Mouse (Mus musculus) brain, embryonic 14.5 days (tissue): ENCODE results near the gene Faxc. TPM values are rescaled to one million over a fixed set of nuclear protein-coding genes. Genes with fewer than 3 reads are reported as not detected.

Experiments
- DNase-seq: peaks from one replicate; pipeline ENCODE4 v3.0.0-alpha.2; 2011; ENCODE audit warnings: low read depth
- CTCF ChIP-seq: fragments of 200-500 bp; IDR thresholded peaks from 2 replicates; pipeline ENCODE4 v1.5.1; 2012; ENCODE audit warnings: inconsistent platforms, mild to moderate bottlenecking, moderate library complexity, borderline replicate concordance; ENCODE audit not compliant: insufficient read depth, insufficient read length; ENCODE audit errors: extremely low read depth
- POLR2A ChIP-seq: fragments of 200-500 bp; IDR thresholded peaks from 2 replicates; pipeline ENCODE4 v1.6.1; 2012; ENCODE audit warnings: mild to moderate bottlenecking, inconsistent platforms, borderline replicate concordance; ENCODE audit not compliant: poor library complexity, insufficient read depth, insufficient read length, severe bottlenecking; ENCODE audit errors: extremely low read depth
- polyA plus RNA-seq: library from polyadenylated mRNA; depleted of rRNA; stranded (reverse); fragments of >200 nt; gene quantifications from 2 replicates; pipeline ENCODE4 v1.2.3, GENCODE M21; 2012; rRNA removed

Faxc gene
- polyA plus RNA-seq, 1 experiment = 54.3 TPM

DNA sequence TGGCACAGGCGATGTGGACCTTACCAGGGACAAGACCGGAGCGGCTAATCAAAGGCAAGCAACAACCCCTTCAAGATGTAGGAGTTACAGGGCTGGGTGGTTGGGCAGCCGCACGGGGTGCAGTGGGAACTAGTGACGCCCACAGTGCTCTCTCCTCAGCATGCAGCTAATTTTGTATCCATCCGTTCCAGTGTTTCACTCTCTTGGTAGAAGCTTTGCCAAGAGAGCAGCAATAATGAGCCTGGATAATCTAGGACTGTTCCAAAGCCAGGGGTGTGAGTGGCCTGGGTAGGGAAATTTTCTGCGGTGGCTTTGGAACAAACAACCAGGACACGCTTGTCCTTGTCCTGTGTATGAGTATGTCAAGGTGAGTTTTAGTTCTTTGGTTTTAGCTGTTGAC is 51.3 kb downstream of the Faxc start:
- no peak for DNase-seq
- TF ChIP-seq POLR2A (no peak), CTCF (no peak)

DNA sequence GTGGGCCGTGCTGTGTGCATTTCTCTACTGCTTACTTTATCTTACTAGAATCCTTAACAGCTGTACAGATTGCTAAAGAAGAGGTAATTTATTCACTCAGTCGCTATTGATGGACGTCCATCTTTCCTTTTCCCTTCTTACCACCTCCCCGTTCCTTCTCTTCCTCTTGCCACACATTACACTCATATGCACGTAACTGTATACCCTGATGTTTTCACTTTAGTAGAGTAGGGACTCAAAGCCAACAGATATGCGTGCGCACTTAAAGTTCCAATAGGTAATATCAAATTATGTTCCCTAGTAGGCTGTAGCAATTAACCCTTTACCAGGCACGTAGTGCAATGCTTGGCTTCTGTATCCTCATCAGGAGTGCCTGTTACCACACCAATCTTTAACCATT is 55.7 kb downstream of the Faxc start:
- DNase-seq = no peak
- TF ChIP-seq POLR2A (no peak), CTCF (no peak)

DNA sequence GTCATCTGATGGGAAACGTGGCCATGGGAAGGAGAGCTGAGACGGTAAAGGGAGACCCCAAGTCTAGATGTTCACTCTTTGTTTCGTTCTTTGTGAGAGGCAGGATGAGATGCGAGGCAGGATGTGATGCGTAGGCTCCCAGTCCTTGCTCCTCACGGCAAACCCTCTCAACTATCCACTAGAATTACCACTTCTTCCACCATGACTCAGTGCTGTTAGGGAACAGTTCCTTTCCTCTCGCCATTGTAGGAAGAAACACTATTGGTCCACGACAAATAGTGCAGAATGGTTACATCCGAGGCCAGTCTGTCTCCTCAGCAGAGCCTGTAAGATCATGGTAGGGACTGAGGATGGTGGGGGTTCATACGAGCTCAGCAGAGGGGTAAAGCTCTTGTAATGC is 56.3 kb downstream of the Faxc start:
- TF ChIP-seq CTCF (no peak), POLR2A (no peak)
- DNase-seq = no peak

DNA sequence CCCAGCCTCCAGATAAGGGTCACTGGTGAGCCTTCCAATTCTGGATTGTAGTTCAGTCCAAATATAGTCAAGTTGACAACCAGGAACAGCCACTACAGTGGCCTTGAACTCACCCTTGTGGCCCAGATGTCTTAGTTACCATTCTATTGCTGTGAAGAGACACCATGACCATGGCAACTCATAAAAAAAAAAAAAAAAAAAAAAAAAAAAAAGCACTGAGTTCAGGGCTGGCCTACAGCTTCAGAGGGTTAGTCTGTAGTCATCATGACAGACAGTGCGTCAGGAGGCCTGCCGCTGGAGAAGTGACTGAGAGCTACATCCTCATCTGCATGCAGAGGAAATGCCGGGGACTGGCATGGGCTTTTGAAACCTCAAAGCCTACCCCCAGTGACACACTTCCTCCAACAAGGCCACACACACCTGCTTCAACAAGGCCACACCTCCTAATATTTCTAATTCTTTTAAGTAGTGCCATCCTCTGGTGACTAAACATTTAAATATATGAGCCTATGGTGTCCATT is 58.5 kb downstream of the Faxc start:
- DNase-seq = no peak
- TF ChIP-seq POLR2A = no peak
- no peak for TF ChIP-seq CTCF

DNA sequence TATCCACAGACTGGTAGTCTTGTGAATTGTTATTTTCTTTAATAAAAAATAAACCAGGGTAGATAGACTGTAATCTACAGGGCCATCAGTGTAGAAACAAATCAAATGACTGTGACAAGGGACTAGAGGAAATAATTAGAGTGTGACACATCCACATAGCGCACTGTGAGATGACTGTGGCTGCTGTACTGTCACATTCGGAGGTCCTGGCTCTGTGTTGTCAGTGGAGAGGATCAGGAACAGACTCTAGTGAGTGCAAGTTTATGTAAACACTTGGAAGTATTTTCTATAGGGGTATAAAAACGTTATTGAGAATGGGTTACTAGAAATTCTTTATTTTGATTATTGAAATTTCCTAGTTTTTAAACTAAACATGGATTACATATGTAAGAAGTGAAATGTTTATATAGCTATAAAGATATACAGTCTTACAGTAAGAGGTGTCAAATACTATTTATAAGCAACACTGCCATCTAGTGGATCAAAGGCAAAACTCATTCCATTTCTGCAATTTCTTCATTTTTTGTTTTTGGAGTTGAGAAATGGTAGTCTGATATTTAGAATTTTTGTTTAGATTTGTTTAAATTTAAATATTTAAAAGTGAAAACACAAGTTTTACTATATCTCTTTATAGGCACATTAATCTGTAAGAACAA is 59.6 kb downstream of the Faxc start:
- DNase-seq = peak; percentile 63
- TF ChIP-seq CTCF = no peak

DNA sequence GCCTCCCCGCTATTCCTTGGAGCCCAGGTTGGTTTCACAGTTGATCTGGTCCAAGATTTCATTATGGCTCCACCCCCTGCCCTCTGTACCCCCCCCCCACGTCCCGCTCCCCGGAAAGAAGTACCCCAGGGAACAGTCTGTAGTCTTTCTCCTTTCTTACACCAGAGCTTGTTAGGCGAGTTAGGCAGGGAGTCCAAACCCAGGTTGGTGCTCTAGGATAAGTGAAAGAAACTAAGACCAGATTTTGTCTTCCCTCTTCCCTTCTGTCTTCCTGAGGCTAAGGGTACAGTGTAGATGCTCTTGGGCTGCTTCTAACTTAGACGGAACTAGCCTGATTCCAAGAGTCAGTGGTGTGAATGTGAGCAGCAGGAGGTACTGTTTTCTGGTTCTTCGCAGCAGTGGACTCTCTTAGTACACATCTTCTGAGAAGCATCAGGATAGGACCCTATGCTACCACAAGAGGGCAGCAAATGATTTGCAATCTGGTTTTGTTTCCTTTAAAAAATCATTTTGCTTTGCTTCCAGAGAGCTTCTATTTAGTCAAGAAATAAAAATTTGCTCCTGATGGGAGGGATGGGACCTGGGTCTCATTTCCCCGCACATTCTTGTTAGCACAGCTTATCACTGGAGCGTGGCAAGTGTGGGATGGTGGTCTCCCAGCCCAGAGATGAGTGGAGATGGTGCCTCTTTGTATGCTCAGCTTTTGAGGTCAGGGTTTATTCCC is 86.7 kb downstream of the Faxc start:
- DNase-seq = peak; percentile 93
- TF ChIP-seq CTCF = peak; percentile 57; the same call in 1 of the 2 replicates
- no peak for TF ChIP-seq POLR2A

DNA sequence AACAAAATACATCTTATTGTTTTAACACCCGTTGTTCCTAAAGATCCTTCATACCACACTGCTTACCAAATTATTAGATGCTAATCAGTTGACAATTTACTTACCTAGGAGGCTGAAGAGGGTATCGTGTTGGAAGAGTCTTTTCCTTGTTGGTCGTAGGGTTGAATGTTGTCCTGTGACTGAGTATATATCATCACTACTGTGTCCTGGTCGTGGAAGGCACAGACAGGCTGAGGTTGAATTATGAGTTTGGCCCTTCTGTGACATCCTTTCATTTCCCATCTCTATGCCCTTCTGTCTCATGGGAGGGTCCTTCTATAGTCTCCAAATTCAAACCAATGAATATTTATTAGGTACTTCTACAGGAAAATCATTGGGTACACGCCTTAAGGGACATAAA is 87.3 kb downstream of the Faxc start:
- no peak for TF ChIP-seq POLR2A
- no peak for TF ChIP-seq CTCF
- peak; percentile 11 for DNase-seq

DNA sequence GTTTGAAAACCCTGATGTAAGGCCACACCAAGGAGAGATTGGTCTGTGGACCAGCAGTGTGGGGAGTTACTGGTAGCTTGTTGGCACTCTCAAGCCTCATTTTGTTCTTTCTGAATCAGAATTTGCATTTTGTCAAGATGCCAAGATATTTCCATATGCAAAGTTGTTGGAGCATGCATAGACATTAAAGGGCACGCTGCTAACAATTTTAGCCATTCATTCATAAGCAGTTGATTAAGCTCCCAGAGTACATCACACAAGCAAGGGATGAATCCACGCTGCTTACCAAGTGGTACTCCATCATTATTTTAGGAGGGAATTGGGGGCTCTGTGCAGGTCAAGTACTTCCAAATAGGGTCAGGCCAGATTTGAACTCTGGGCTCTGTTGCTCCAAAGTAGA is 98.8 kb downstream of the Faxc start:
- peak; percentile 94 for DNase-seq
- TF ChIP-seq POLR2A (no peak), CTCF (no peak)

Other genes with a start within 250 kb of the Faxc start
- gene Prdm13, start 245.4 kb upstream of the Faxc start, polyA plus RNA-seq = 2.1 and 2.4 TPM in 2 replicates
- gene Ccnc, start 203.6 kb upstream of the Faxc start, polyA plus RNA-seq = 27.0 and 28.5 TPM in 2 replicates
- gene Usp45, start 164.2 kb upstream of the Faxc start, polyA plus RNA-seq = 10.4 and 10.9 TPM in 2 replicates
- 9.4 and 13.4 TPM in 2 replicates for gene Tstd3, start 164.1 kb upstream of the Faxc start, polyA plus RNA-seq
- gene Pnisr, start 83.7 kb upstream of the Faxc start, polyA plus RNA-seq = 234 and 276 TPM in 2 replicates
- gene Coq3, start 51.7 kb upstream of the Faxc start, polyA plus RNA-seq = 6.6 and 6.9 TPM in 2 replicates